ENCODE assay signal across 16 mouse cellular contexts in the genomic region with DNA sequence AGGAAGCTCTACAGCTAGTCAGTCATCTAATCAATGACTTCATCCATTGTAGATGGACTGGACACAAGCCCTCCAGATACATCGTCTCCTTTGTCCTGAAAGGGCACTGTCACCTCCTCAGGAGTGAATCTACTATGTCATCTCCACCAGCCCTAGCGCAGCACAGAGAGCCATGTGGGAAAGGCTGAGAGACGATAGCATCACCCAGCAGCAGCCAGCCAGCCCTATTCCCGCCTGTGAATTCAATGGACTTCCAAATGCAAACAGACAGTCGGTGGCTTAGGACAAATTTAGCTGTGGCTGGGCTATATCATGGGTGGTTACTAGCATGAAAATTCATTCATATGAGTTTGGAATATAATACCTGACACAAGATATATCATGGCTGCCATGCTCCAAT.
"Had no signal": no experiment of that assay in that cellular context is flagged by ENCODE, and none has a peak within 500 bp of the region (broad histone marks: within the 10 kb centered on the region; RNA-seq: fewer than 3 reads in every experiment).

No protein-coding gene starts in this region.

- H3K4me2 ChIP-seq: neural tube, embryonic 12.5 days; neural tube, embryonic 13.5 days; neural tube, embryonic 15.5 days; stomach, embryonic 15.5 days had no signal

- H3K9ac ChIP-seq: neural tube, embryonic 12.5 days; neural tube, embryonic 13.5 days; neural tube, embryonic 15.5 days; stomach, embryonic 15.5 days had no signal

- H3K9me3 ChIP-seq: neural tube, embryonic 12.5 days; neural tube, embryonic 13.5 days; neural tube, embryonic 15.5 days; stomach, embryonic 15.5 days had no signal

- H3K36me3 ChIP-seq: neural tube, embryonic 12.5 days; neural tube, embryonic 13.5 days; neural tube, embryonic 15.5 days; stomach, embryonic 15.5 days had no signal

- H3K27ac ChIP-seq: neural tube, embryonic 12.5 days; neural tube, embryonic 13.5 days; neural tube, embryonic 15.5 days; stomach, embryonic 15.5 days; stomach, postnatal 0 days had no signal

- DNase-seq: retina, postnatal 1 day; right cerebral cortex, adult 18-20 months; right cerebral cortex, postnatal 14 days; right cerebral cortex, postnatal 25 days; right cerebral cortex, postnatal 4 days; spleen, adult 18-20 months; thymus, adult 18-20 months; thymus, adult 2 months; thymus, postnatal 14 days; thymus, postnatal 36 days; thymus, postnatal 4 days had no signal

- H3K4me3 ChIP-seq: neural tube, embryonic 12.5 days; neural tube, embryonic 13.5 days; neural tube, embryonic 15.5 days; stomach, embryonic 15.5 days had no signal

- H3K27me3 ChIP-seq: neural tube, embryonic 12.5 days; neural tube, embryonic 13.5 days; neural tube, embryonic 15.5 days; stomach, embryonic 15.5 days had no signal

- H3K4me1 ChIP-seq: neural tube, embryonic 12.5 days; stomach, embryonic 15.5 days had no signal
